Mouse (Mus musculus): ENCODE measurements around the gene Stk33. TPM values are rescaled to one million over a fixed set of nuclear protein-coding genes. Genes with fewer than 3 reads are reported as not detected.
"Not testable (repeated sequence)": the region's sequence is repeated elsewhere in the genome, so short reads cannot be mapped to it uniquely, and the experiment has no call there.

Gene Stk33
- polyA plus RNA-seq, 1 experiment from 2014 or later: 0.10 TPM

GRCm38 (mm10) chr7:109448060-109448459 is 9.2 kb upstream of the Stk33 start:
- H3K4me2 ChIP-seq: no peak overlapping the region
- H3K36me3 ChIP-seq (replicated peaks): no peaks in the 10 kb centered on the region
- no peak overlapping the region for H3K9ac ChIP-seq
- 57% methylated on average over 2 of the region's 2 CpGs for WGBS (ENCODE audit: insufficient replicate concordance)
- H3K27me3 ChIP-seq: no peaks in the 10 kb centered on the region
- no peak overlapping the region for H3K4me3 ChIP-seq (replicated peaks)
- ATAC-seq (ENCODE audit: insufficient read depth): no peak
- H3K27ac ChIP-seq (replicated peaks): no peak overlapping the region
- no peaks in the 10 kb centered on the region for H3K9me3 ChIP-seq (replicated peaks)
- no peaks in the 10 kb centered on the region for H3K4me1 ChIP-seq (replicated peaks)

GRCm38 (mm10) chr7:109445012-109445411 is 6.1 kb upstream of the Stk33 start:
- Histone ChIP-seq H3K36me3 (replicated peaks) (no peaks in the 10 kb centered on the region), H3K27ac (replicated peaks) (no peak overlapping the region), H3K4me1 (replicated peaks) (no peaks in the 10 kb centered on the region), H3K27me3 (peaks cover 15% of the 10 kb centered on the region), H3K4me2 (no peak overlapping the region), H3K9ac (no peak overlapping the region), H3K4me3 (replicated peaks) (no peak overlapping the region), H3K9me3 (replicated peaks) (no peaks in the 10 kb centered on the region)
- no peak for ATAC-seq (ENCODE audit: insufficient read depth)
- 10% methylated on average over 6 of the region's 6 CpGs for WGBS (ENCODE audit: insufficient replicate concordance)

- Histone ChIP-seq H3K9me3 (replicated peaks) (no peaks in the 10 kb centered on the region), H3K9ac (no peak overlapping the region), H3K4me3 (replicated peaks) (no peak overlapping the region), H3K4me2 (no peak overlapping the region), H3K27ac (replicated peaks) (no peak overlapping the region), H3K4me1 (replicated peaks) (0 out of 2 replicates have a peak, but pooled peaks cover 9% of the 10 kb centered on the region), H3K36me3 (replicated peaks) (no peaks in the 10 kb centered on the region), H3K27me3 (peaks cover 38% of the 10 kb centered on the region)
- ATAC-seq (ENCODE audit: insufficient read depth): no peak
- WGBS (ENCODE audit: insufficient replicate concordance): 64% methylated on average over 5 of the region's 5 CpGs
These were observed 3.9 kb upstream of the Stk33 start for GRCm38 (mm10) chr7:109442739-109443138.

- H3K9ac ChIP-seq: no peak overlapping the region
- H3K27me3 ChIP-seq: peaks cover 53% of the 10 kb centered on the region
- H3K9me3 ChIP-seq (replicated peaks): no peaks in the 10 kb centered on the region
- ATAC-seq (ENCODE audit: insufficient read depth): no peak
- H3K4me3 ChIP-seq (replicated peaks): no peak overlapping the region
- no peaks in the 10 kb centered on the region for H3K36me3 ChIP-seq (replicated peaks)
- H3K27ac ChIP-seq (replicated peaks): no peak overlapping the region
- H3K4me1 ChIP-seq (replicated peaks): 0 out of 2 replicates have a peak, but pooled peaks cover 9% of the 10 kb centered on the region
- WGBS (ENCODE audit: insufficient replicate concordance): 73% methylated on average over 9 of the region's 9 CpGs
- H3K4me2 ChIP-seq: no peak overlapping the region
These were observed 1.9 kb upstream of the Stk33 start for GRCm38 (mm10) chr7:109440697-109441269.

GRCm38 (mm10) chr7:109424422-109425159 is 14.3 kb downstream of the Stk33 start:
- H3K4me1 ChIP-seq (replicated peaks): no peaks in the 10 kb centered on the region
- H3K4me3 ChIP-seq (replicated peaks): no peak overlapping the region
- no peak overlapping the region for H3K9ac ChIP-seq
- no peaks in the 10 kb centered on the region for H3K9me3 ChIP-seq (replicated peaks)
- peaks cover 4% of the 10 kb centered on the region; the same call in 1 of the 2 replicates for H3K27me3 ChIP-seq
- H3K27ac ChIP-seq (replicated peaks): no peak overlapping the region
- 37% methylated on average over 3 of the region's 3 CpGs for WGBS (ENCODE audit: insufficient replicate concordance)
- no peak overlapping the region for H3K4me2 ChIP-seq
- no peaks in the 10 kb centered on the region for H3K36me3 ChIP-seq (replicated peaks)
- ATAC-seq (ENCODE audit: insufficient read depth): no peak

- Histone ChIP-seq H3K9me3 (replicated peaks) (no peaks in the 10 kb centered on the region), H3K4me3 (replicated peaks) (no peak overlapping the region), H3K36me3 (replicated peaks) (no peaks in the 10 kb centered on the region), H3K9ac (no peak overlapping the region), H3K4me1 (replicated peaks) (no peaks in the 10 kb centered on the region), H3K27me3 (peaks cover 4% of the 10 kb centered on the region; the same call in 1 of the 2 replicates), H3K4me2 (no peak overlapping the region), H3K27ac (replicated peaks) (no peak overlapping the region)
- ATAC-seq (ENCODE audit: insufficient read depth): no peak
- 62% methylated on average over 8 of the region's 8 CpGs for WGBS (ENCODE audit: insufficient replicate concordance)
These were observed 16.1 kb downstream of the Stk33 start for GRCm38 (mm10) chr7:109422803-109423202.

DNA sequence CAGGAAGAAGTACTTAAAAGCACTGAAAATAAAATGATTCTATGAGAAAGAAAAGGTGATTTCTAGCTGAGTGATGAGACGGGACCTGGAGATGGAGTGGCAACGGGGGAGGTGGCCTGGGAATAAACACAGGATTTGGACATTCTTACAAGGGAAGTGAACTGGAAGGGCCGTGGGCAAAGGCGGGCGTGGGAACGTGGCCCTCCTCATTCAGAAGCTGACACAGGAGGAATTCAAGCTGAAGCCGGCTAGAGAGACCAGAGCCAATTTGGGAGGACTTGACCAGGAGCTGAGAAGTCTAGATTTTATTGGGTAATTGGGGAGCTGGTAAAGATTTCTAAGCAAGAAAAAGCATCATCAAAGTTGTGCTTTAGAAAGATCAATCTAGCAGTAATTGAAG is 33.4 kb downstream of the Stk33 start:
- H3K4me2 ChIP-seq: no peak overlapping the region
- H3K27ac ChIP-seq (replicated peaks): no peak overlapping the region
- no peaks in the 10 kb centered on the region for H3K4me1 ChIP-seq (replicated peaks)
- ATAC-seq (ENCODE audit: insufficient read depth): no peak
- no peak overlapping the region for H3K9ac ChIP-seq
- H3K27me3 ChIP-seq: no peaks in the 10 kb centered on the region
- no peaks in the 10 kb centered on the region for H3K9me3 ChIP-seq (replicated peaks)
- H3K36me3 ChIP-seq (replicated peaks): no peaks in the 10 kb centered on the region
- H3K4me3 ChIP-seq (replicated peaks): no peak overlapping the region
- WGBS (ENCODE audit: insufficient replicate concordance): 47% methylated on average over 7 of the region's 7 CpGs

DNA sequence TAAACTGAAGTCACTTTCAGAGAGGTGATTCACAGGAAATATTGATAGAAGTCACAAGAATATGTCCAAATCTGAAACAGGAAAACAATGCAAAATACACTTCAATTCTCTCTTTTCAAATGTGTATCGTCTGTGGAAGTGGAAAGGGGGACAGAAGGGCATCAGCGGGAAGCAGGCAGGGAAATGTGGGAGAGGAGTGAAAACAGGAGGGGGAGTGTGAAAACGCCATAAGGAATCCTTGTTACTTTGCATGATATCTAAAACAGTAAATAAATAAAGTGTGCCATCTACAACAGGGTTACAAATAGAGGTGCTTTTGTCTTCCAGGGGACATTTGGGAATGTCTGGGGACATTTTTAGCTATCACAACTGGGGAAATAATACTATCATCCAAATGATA is 39.6 kb downstream of the Stk33 start:
- no peaks in the 10 kb centered on the region for H3K27me3 ChIP-seq
- no peaks in the 10 kb centered on the region for H3K36me3 ChIP-seq (replicated peaks)
- no peaks in the 10 kb centered on the region for H3K9me3 ChIP-seq (replicated peaks)
- no peaks in the 10 kb centered on the region for H3K4me1 ChIP-seq (replicated peaks)
- H3K4me2 ChIP-seq: no peak overlapping the region
- 40% methylated on average over 3 of the region's 3 CpGs for WGBS (ENCODE audit: insufficient replicate concordance)
- ATAC-seq (ENCODE audit: insufficient read depth): no peak
- H3K4me3 ChIP-seq (replicated peaks): no peak overlapping the region
- no peak overlapping the region for H3K9ac ChIP-seq
- H3K27ac ChIP-seq (replicated peaks): no peak overlapping the region

DNA sequence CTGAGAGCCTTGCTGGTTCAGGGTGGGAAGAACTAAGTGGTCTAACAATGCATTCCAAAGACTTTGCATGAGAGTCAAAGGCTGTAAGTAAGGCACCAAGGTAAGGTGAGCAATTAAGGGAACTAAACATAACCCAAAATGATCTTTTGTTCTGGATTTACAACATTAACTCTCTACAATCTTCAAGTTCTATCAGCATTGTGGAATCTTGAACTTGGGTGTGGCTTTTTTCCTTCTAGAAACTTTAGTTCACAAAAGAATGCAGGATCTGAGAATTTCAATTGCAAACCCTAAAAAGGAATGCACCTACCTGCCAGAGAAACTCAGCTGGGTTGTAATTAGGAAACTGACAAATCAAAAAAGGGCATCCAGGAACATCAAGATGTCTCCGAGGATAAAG is 57.8 kb downstream of the Stk33 start:
- Histone ChIP-seq H3K4me1 (replicated peaks) (no peaks in the 10 kb centered on the region), H3K4me3 (replicated peaks) (no peak overlapping the region), H3K9ac (no peak overlapping the region), H3K9me3 (replicated peaks) (no peaks in the 10 kb centered on the region), H3K36me3 (replicated peaks) (no peaks in the 10 kb centered on the region), H3K27ac (replicated peaks) (no peak overlapping the region), H3K4me2 (no peak overlapping the region), H3K27me3 (no peaks in the 10 kb centered on the region)
- 45% methylated on average over 1 of the region's 1 CpGs for WGBS (ENCODE audit: insufficient replicate concordance)
- ATAC-seq (ENCODE audit: insufficient read depth): no peak

DNA sequence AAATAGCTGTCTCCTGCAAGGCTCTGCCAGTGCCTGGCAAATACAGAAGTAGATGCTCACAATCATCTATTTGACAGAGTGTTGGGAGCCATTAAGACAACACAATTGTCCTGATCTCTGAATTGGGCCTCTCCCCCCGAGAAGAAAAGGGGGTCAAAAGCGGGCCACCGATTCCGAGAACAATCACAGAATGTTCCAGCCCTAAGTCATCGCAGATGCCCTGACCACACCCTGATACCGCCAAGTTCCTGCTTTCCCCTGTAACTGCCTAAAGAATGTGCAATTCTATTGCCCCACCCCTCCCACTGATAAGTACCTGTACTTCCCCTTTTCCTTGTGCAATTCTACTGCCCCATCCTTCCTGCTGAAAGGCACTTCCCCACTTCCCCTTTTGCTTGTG is 65.3 kb downstream of the Stk33 start:
- not testable (repeated sequence) for H3K9me3 ChIP-seq (replicated peaks); H3K36me3 ChIP-seq (replicated peaks); H3K4me1 ChIP-seq (replicated peaks); ATAC-seq (ENCODE audit: insufficient read depth); H3K27me3 ChIP-seq; H3K4me3 ChIP-seq (replicated peaks); H3K27ac ChIP-seq (replicated peaks); H3K4me2 ChIP-seq; H3K9ac ChIP-seq
- WGBS (ENCODE audit: insufficient replicate concordance): 64% methylated on average over 6 of the region's 6 CpGs

GRCm38 (mm10) chr7:109358435-109359187 is 80.3 kb downstream of the Stk33 start:
- Histone ChIP-seq H3K27me3 (no peaks in the 10 kb centered on the region), H3K4me2 (no peak overlapping the region), H3K4me3 (replicated peaks) (no peak overlapping the region), H3K27ac (replicated peaks) (no peak overlapping the region), H3K4me1 (replicated peaks) (no peaks in the 10 kb centered on the region), H3K36me3 (replicated peaks) (no peaks in the 10 kb centered on the region), H3K9ac (no peak overlapping the region), H3K9me3 (replicated peaks) (no peaks in the 10 kb centered on the region)
- ATAC-seq (ENCODE audit: insufficient read depth): no peak
- 51% methylated on average over 5 of the region's 5 CpGs for WGBS (ENCODE audit: insufficient replicate concordance)
